Mouse (Mus musculus) liver, adult 2 months (tissue): ENCODE measurements around the gene Zfp592. TPM values are rescaled to one million over a fixed set of nuclear protein-coding genes. Genes with fewer than 3 reads are reported as not detected.

Experiments
- DNase-seq: peaks from one replicate; pipeline ENCODE4 v3.0.0-alpha.2; 2011; ENCODE audit warnings: low read depth, low spot score; ENCODE audit errors: extremely low read depth
- H3K27ac ChIP-seq: fragments of 200-500 bp; replicated peaks from 2 replicates; pipeline ENCODE4 v1.5.1; 2012; ENCODE audit warnings: low read depth, mild to moderate bottlenecking, control low read depth, inconsistent platforms, low read length; ENCODE audit not compliant: insufficient read depth
- H3K27me3 ChIP-seq: fragments of 200-500 bp; 2 replicates; pipeline ENCODE4 v1.6.1; 2012; ENCODE audit warnings: mild to moderate bottlenecking, moderate library complexity, low read length, inconsistent platforms; ENCODE audit not compliant: control insufficient read depth, insufficient read depth
- H3K36me3 ChIP-seq: fragments of 200-500 bp; 2 replicates; pipeline ENCODE4 v1.6.1; 2012; ENCODE audit warnings: low read length, inconsistent platforms; ENCODE audit not compliant: control insufficient read depth, insufficient read depth
- H3K4me1 ChIP-seq: fragments of 200-500 bp; 2 replicates; pipeline ENCODE4 v1.6.1; 2011; ENCODE audit warnings: low read length; ENCODE audit not compliant: control insufficient read depth, insufficient read depth
- H3K4me3 ChIP-seq: fragments of 200-500 bp; 2 replicates; pipeline ENCODE4 v1.5.1; 2011; ENCODE audit warnings: low read depth, mild to moderate bottlenecking, control low read depth, low read length, moderate library complexity; ENCODE audit not compliant: insufficient read depth
- H3K79me2 ChIP-seq: fragments of 200-500 bp; 2 replicates; pipeline ENCODE4 v1.6.1; 2012; ENCODE audit warnings: inconsistent platforms, mild to moderate bottlenecking, low read length, moderate library complexity; ENCODE audit not compliant: control insufficient read depth, insufficient read depth
- H3K9ac ChIP-seq: fragments of 200-500 bp; 2 replicates; pipeline ENCODE4 v1.6.1; 2012; ENCODE audit warnings: low read depth, mild to moderate bottlenecking, control low read depth, inconsistent platforms, low read length
- CTCF ChIP-seq: fragments of 200-500 bp; IDR thresholded peaks from 2 replicates; pipeline ENCODE4 v1.5.1; 2011; ENCODE audit warnings: low read depth, low read length, control low read depth
- POLR2A ChIP-seq: fragments of 200-500 bp; IDR thresholded peaks from 2 replicates; pipeline ENCODE4 v1.6.1; 2011; ENCODE audit warnings: low read length, control low read depth; ENCODE audit not compliant: insufficient read depth; ENCODE audit errors: extremely low read depth
- WGBS: fragments of 180-500 bp; shearing (Covaris S2); methylation state at CpG from one replicate; pipeline ENCODE4 v1.1.7; 2018; 5-methylcytosine and 5-hydroxymethylcytosine counted together
- polyA plus RNA-seq: library from polyadenylated mRNA; depleted of rRNA; stranded (reverse); fragments of >200 nt; gene quantifications from 2 replicates; pipeline ENCODE4 v1.2.3, GENCODE M21; 2012
- total RNA-seq: library from RNA; depleted of rRNA; stranded (reverse); fragments of >200 nt; gene quantifications from 2 replicates; pipeline ENCODE4 v1.2.3, GENCODE M21; 2014

Zfp592 gene
- total and polyA plus RNA-seq, 2 experiments, result 6.7 to 11.3 TPM

- Histone ChIP-seq H3K36me3 (no peaks in the 10 kb centered on the region), H3K27me3 (no peaks in the 10 kb centered on the region), H3K79me2 (no peaks in the 10 kb centered on the region), H3K27ac (no peak overlapping the region), H3K4me1 (no peaks in the 10 kb centered on the region), H3K4me3 (no peak overlapping the region), H3K9ac (no peak overlapping the region)
- no peak for DNase-seq
- TF ChIP-seq POLR2A, result no peak
- TF ChIP-seq CTCF, result no peak
- WGBS, result 82% methylated on average over 9 of the region's 9 CpGs
These were observed 69.9 kb downstream of the Zfp592 start for GRCm38 (mm10) chr7:81063332-81063731.

GRCm38 (mm10) chr7:81066714-81067113 is 73.2 kb downstream of the Zfp592 start:
- no peak for DNase-seq
- H3K79me2 ChIP-seq, result no peaks in the 10 kb centered on the region
- 65% methylated on average over 6 of the region's 6 CpGs for WGBS

GRCm38 (mm10) chr7:81072463-81072862 is 79.0 kb downstream of the Zfp592 start:
- peaks cover 2% of the 10 kb centered on the region; the same call in 1 of the 2 replicates for H3K4me1 ChIP-seq
- no peak overlapping the region for H3K27ac ChIP-seq
- H3K9ac ChIP-seq, result no peak overlapping the region
- H3K4me3 ChIP-seq, result no peak overlapping the region
- no peak for DNase-seq
- no peaks in the 10 kb centered on the region for H3K36me3 ChIP-seq
- 76% methylated on average over 5 of the region's 5 CpGs for WGBS
- TF ChIP-seq CTCF (no peak), POLR2A (no peak)
- no peaks in the 10 kb centered on the region for H3K27me3 ChIP-seq
- no peaks in the 10 kb centered on the region for H3K79me2 ChIP-seq

More at GRCm38 (mm10) chr7:81066714-81067113, 73.2 kb downstream of the Zfp592 start:
- H3K27ac ChIP-seq, result no peak overlapping the region
- no peak overlapping the region for H3K9ac ChIP-seq
- H3K36me3 ChIP-seq, result no peaks in the 10 kb centered on the region
- H3K27me3 ChIP-seq, result no peaks in the 10 kb centered on the region
- no peaks in the 10 kb centered on the region for H3K4me1 ChIP-seq
- no peak overlapping the region for H3K4me3 ChIP-seq
- no peak for TF ChIP-seq CTCF
- no peak for TF ChIP-seq POLR2A

- DNase-seq, result no peak
- WGBS, result 91% methylated on average over 5 of the region's 5 CpGs
- Histone ChIP-seq H3K4me3 (no peak overlapping the region), H3K36me3 (no peaks in the 10 kb centered on the region), H3K4me1 (peaks cover 2% of the 10 kb centered on the region; the same call in 1 of the 2 replicates), H3K79me2 (no peaks in the 10 kb centered on the region), H3K27me3 (no peaks in the 10 kb centered on the region), H3K9ac (no peak overlapping the region), H3K27ac (no peak overlapping the region)
- TF ChIP-seq POLR2A (no peak), CTCF (peak; percentile 54; the same call in 1 of the 2 replicates)
These were observed 79.8 kb downstream of the Zfp592 start for GRCm38 (mm10) chr7:81073273-81073672.

- no peak overlapping the region for H3K27ac ChIP-seq
- H3K79me2 ChIP-seq, result no peaks in the 10 kb centered on the region
- TF ChIP-seq POLR2A, result no peak
- TF ChIP-seq CTCF, result no peak
- peaks cover 2% of the 10 kb centered on the region; the same call in 1 of the 2 replicates for H3K4me1 ChIP-seq
- WGBS, result 27% methylated on average over 9 of the region's 9 CpGs
- H3K27me3 ChIP-seq, result no peaks in the 10 kb centered on the region
- no peak for DNase-seq
- H3K9ac ChIP-seq, result no peak overlapping the region
- no peak overlapping the region for H3K4me3 ChIP-seq
- no peaks in the 10 kb centered on the region for H3K36me3 ChIP-seq
These were observed 81.1 kb downstream of the Zfp592 start for GRCm38 (mm10) chr7:81074546-81074945.

GRCm38 (mm10) chr7:81075299-81075698 is 81.8 kb downstream of the Zfp592 start:
- TF ChIP-seq POLR2A, result no peak
- TF ChIP-seq CTCF, result no peak
- no peaks in the 10 kb centered on the region for H3K27me3 ChIP-seq
- no peak overlapping the region for H3K27ac ChIP-seq
- no peak overlapping the region for H3K4me3 ChIP-seq
- peaks cover 2% of the 10 kb centered on the region; the same call in 1 of the 2 replicates for H3K4me1 ChIP-seq
- H3K36me3 ChIP-seq, result no peaks in the 10 kb centered on the region
- no peak overlapping the region for H3K9ac ChIP-seq
- 39% methylated on average over 7 of the region's 7 CpGs for WGBS
- DNase-seq, result no peak
- H3K79me2 ChIP-seq, result no peaks in the 10 kb centered on the region
